Mouse (Mus musculus): ENCODE results near the gene Acot2.
"Not testable (repeated sequence)": the region's sequence is repeated elsewhere in the genome, so short reads cannot be mapped to it uniquely, and the experiment has no call there.

Gene Acot2

GRCm38 (mm10) chr12:84038241-84038640, 50.6 kb downstream of the Acot2 start, which contains the start of gene Acot4:
Gene Acot4, plus strand, starts transcription at chr12:84038379.
- not testable (repeated sequence) for DNase-seq (ENCODE audit: low spot score in 2 of 2)

GRCm38 (mm10) chr12:84038691-84039111, 51.0 kb downstream of the Acot2 start, which contains the start of gene Gm49366:
Gene Gm49366, plus strand, starts transcription at chr12:84038935.
- peak in 1 of 2 experiments; percentile 34 for DNase-seq (ENCODE audit: low spot score in 2 of 2)

- no peak for DNase-seq (ENCODE audit: low spot score in 2 of 2)
Measured at GRCm38 (mm10) chr12:84042248-84042647, 54.6 kb downstream of the Acot2 start.

Measured in urinary bladder, postnatal 4 days (tissue).